Mouse (Mus musculus): ENCODE results near the gene Sidt2. TPM values are rescaled to one million over a fixed set of nuclear protein-coding genes. Genes with fewer than 3 reads are reported as not detected.
A peak's percentile ranks its signal among the peaks of the same experiment; 100 is the strongest.

Sidt2 gene
- total RNA-seq, 2 experiments from 2014 or later: 61.1 to 74.9 TPM

- no peak for DNase-seq
- intact Hi-C loops (cut with DNase I): no loop called here
Measured at GRCm38 (mm10) chr9:45952057-45952456, 3.0 kb downstream of the Sidt2 start.

GRCm38 (mm10) chr9:45946872-45947183 is 8.2 kb downstream of the Sidt2 start:
- no peak for DNase-seq
- intact Hi-C loops (cut with DNase I): no loop called here

- intact Hi-C loops (cut with DNase I): no loop called here
- no peak for DNase-seq
Measured at GRCm38 (mm10) chr9:45946182-45946871, 8.7 kb downstream of the Sidt2 start.

- DNase-seq: no peak
- intact Hi-C loops (cut with DNase I): no loop called here
Measured at GRCm38 (mm10) chr9:45945721-45946120, 9.3 kb downstream of the Sidt2 start.

- intact Hi-C loops (cut with DNase I): no loop called here
- no peak for DNase-seq
Measured at GRCm38 (mm10) chr9:45944506-45945400, 10.3 kb downstream of the Sidt2 start.

- DNase-seq: no peak
- intact Hi-C loops (cut with DNase I): no loop called here
Measured at GRCm38 (mm10) chr9:45943628-45944505, 11.2 kb downstream of the Sidt2 start.

- intact Hi-C loops (cut with DNase I): no loop called here
Measured at GRCm38 (mm10) chr9:45942916-45943315, 12.1 kb downstream of the Sidt2 start.

GRCm38 (mm10) chr9:45942464-45942863 is 12.6 kb downstream of the Sidt2 start:
- intact Hi-C loops (cut with DNase I): no loop called here
- DNase-seq: no peak

More at GRCm38 (mm10) chr9:45942916-45943315, 12.1 kb downstream of the Sidt2 start:
- no peak for DNase-seq

- DNase-seq: no peak
- intact Hi-C loops (cut with DNase I): no loop called here
Measured at GRCm38 (mm10) chr9:45941329-45941888, 13.6 kb downstream of the Sidt2 start.

- intact Hi-C loops (cut with DNase I): no loop called here
- no peak for DNase-seq
Measured at GRCm38 (mm10) chr9:45939794-45940193, 15.3 kb downstream of the Sidt2 start.

GRCm38 (mm10) chr9:45938952-45939637 is 16.0 kb downstream of the Sidt2 start:
- no peak for DNase-seq
- intact Hi-C loops (cut with DNase I): no loop called here

- DNase-seq: no peak
- intact Hi-C loops (cut with DNase I): no loop called here
Measured at GRCm38 (mm10) chr9:45938088-45938487, 17.0 kb downstream of the Sidt2 start.

GRCm38 (mm10) chr9:45936883-45937282 is 18.2 kb downstream of the Sidt2 start:
- intact Hi-C loops (cut with DNase I): loop anchor here (2.0 kb wide), 1 partner anchor 26 kb away; no protein-coding TSS in a partner anchor
- peak in 1 of 2 experiments; percentile 57 for DNase-seq

GRCm38 (mm10) chr9:45935628-45936210 is 19.3 kb downstream of the Sidt2 start, which contains the start of gene Tagln:
Gene Tagln (minus strand): TSS chr9:45936058.
- intact Hi-C loops (cut with DNase I): loop anchor here (2.0 kb wide), 1 partner anchor 25 kb away; no protein-coding TSS in a partner anchor
- no peak for DNase-seq

GRCm38 (mm10) chr9:45932571-45933415 is 22.3 kb downstream of the Sidt2 start:
- intact Hi-C loops (cut with DNase I): no loop called here
- no peak for DNase-seq

GRCm38 (mm10) chr9:45931958-45932357 is 23.1 kb downstream of the Sidt2 start:
- intact Hi-C loops (cut with DNase I): no loop called here
- no peak for DNase-seq

- intact Hi-C loops (cut with DNase I): no loop called here
- no peak for DNase-seq
Measured at GRCm38 (mm10) chr9:45929285-45929684, 25.8 kb downstream of the Sidt2 start.

- DNase-seq: no peak
Measured at GRCm38 (mm10) chr9:45919895-45920294, 35.2 kb downstream of the Sidt2 start.

More at GRCm38 (mm10) chr9:45919895-45920294, 35.2 kb downstream of the Sidt2 start:
- intact Hi-C loops (cut with DNase I): no loop called here
